Mouse (Mus musculus): Measurements from ENCODE around the gene Bcap31. TPM values are rescaled to one million over a fixed set of nuclear protein-coding genes. Genes with fewer than 3 reads are reported as not detected.

The Bcap31 gene
- polyA plus RNA-seq, 1 experiment from 2014 or later, result 112 TPM

DNA sequence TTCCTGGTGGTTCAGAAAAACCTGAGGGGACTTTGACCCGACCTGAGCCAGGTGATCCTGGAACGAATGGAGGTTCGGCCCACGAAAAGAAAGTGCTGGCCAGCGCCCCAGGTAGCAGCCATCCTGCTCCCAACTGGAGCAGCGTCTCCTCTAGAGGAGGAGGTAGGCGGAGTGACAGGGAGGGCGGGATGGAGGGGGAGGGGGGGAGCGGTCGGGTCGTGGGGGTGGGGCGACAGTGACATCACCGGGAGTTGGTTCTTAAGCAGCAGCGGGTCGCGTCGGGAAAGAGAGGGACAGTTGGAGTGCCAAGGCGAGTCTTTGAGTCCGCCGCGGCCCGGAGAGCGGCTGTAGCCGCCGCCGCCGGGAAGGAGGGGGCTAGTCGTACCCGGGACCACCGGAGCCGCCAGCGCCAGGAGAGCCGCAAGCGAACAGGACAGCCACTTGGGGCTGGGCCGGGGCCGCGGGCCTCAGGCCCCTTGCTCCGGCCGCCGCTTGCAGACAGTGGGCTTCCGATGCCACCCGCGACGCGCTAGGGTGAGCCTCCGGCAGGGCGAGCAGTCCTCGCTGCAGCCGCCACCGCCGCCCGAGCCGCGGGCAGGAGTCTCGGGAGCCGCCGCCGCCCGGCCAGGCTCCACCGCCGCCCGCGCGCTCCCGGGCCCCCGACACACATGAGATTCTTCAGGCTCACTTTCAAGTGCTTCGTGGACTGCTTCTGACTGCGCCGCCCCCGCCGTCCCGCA is 42.9 kb downstream of the Bcap31 start, which contains the start of gene Slc6a8:
Gene Slc6a8 (plus strand): TSS at position 272 of the 740 bp plus-strand sequence.
- Histone ChIP-seq H3K4me3 (ENCODE audit: low read depth, low read length) (peak within 1 kb of the TSS; percentile 50), H3K9me3 (ENCODE audit: control insufficient read depth, low read length) (no peaks in the 10 kb centered on the region), H3K4me1 (ENCODE audit: control insufficient read depth, insufficient read depth, low read length) (peaks cover 7% of the 10 kb centered on the region; the same call in 1 of the 2 replicates), H3K27ac (ENCODE audit: low read depth, low read length) (peak within 1 kb of the TSS; percentile 34; the same call in 1 of the 2 replicates), H3K36me3 (ENCODE audit: control insufficient read depth, insufficient read depth, low read length) (0 out of 2 replicates have a peak, but pooled peaks cover 3% of the 10 kb centered on the region), H3K27me3 (ENCODE audit: control insufficient read depth, insufficient read depth, low read length) (no peaks in the 10 kb centered on the region), H3K9ac (replicated peaks; ENCODE audit: low read depth, low read length) (peak within 1 kb of the TSS; percentile 70), H3K4me2 (ENCODE audit: low read depth, low read length) (peak within 1 kb of the TSS; percentile 57)
- peak; percentile 77 for ATAC-seq (ENCODE audit: low read depth)
- WGBS, result 21% methylated on average over 46 of the region's 72 CpGs

DNA sequence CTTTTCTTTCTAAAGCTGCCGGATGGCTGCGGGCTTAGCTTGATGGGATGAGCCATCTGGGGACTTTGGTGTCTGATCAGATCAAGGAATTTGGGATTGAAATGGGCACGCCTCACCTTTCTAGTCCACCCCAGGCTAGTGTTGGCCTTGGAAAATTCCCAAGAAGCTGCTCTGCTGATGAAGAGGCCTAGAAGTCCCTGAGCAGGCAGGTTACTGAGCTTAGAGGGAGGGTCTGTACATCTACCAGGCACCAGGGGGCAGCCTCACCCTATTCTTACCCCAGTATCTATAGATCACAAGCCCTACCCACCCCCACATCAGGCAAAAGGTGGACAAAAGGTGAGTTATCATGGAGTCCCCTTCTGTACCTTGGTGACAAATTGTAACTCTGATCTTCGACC is 43.9 kb downstream of the Bcap31 start:
- H3K4me3 ChIP-seq (ENCODE audit: low read depth, low read length), result no peak overlapping the region
- no peak overlapping the region for H3K4me2 ChIP-seq (ENCODE audit: low read depth, low read length)
- no peaks in the 10 kb centered on the region for H3K9me3 ChIP-seq (ENCODE audit: control insufficient read depth, low read length)
- H3K9ac ChIP-seq (replicated peaks; ENCODE audit: low read depth, low read length), result no peak overlapping the region
- ATAC-seq (ENCODE audit: low read depth), result peak; percentile 39; the same call in 1 of the 2 replicates
- no peak overlapping the region for H3K27ac ChIP-seq (ENCODE audit: low read depth, low read length)
- peaks cover 7% of the 10 kb centered on the region; the same call in 1 of the 2 replicates for H3K4me1 ChIP-seq (ENCODE audit: control insufficient read depth, insufficient read depth, low read length)
- WGBS, result 59% methylated on average over 4 of the region's 4 CpGs
- no peaks in the 10 kb centered on the region for H3K27me3 ChIP-seq (ENCODE audit: control insufficient read depth, insufficient read depth, low read length)
- H3K36me3 ChIP-seq (ENCODE audit: control insufficient read depth, insufficient read depth, low read length), result no peaks in the 10 kb centered on the region

DNA sequence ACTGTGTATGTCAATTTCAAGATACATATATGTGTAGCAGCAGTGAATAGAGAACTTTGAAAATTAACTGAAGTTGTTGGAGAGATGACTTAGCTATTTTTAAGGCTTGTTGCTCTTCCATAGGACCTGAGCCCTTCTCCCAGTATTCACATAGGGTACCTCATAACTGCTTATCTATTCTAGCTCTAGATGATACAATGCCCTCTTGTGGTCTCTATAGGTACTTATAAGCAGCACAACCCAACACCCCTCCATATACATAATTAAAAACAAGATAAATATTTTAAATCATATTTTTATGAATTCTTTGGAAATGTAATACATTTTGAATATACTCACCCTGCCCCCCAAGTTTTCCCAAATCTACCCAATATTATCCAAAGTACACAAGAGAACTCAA is 52.8 kb downstream of the Bcap31 start:
- H3K4me2 ChIP-seq (ENCODE audit: low read depth, low read length), result no peak overlapping the region
- no peak for ATAC-seq (ENCODE audit: low read depth)
- no peaks in the 10 kb centered on the region for H3K9me3 ChIP-seq (ENCODE audit: control insufficient read depth, low read length)
- H3K27ac ChIP-seq (ENCODE audit: low read depth, low read length), result no peak overlapping the region
- no peak overlapping the region for H3K4me3 ChIP-seq (ENCODE audit: low read depth, low read length)
- no peak overlapping the region for H3K9ac ChIP-seq (replicated peaks; ENCODE audit: low read depth, low read length)
- no peaks in the 10 kb centered on the region for H3K36me3 ChIP-seq (ENCODE audit: control insufficient read depth, insufficient read depth, low read length)
- H3K4me1 ChIP-seq (ENCODE audit: control insufficient read depth, insufficient read depth, low read length), result no peaks in the 10 kb centered on the region
- no peaks in the 10 kb centered on the region for H3K27me3 ChIP-seq (ENCODE audit: control insufficient read depth, insufficient read depth, low read length)

DNA sequence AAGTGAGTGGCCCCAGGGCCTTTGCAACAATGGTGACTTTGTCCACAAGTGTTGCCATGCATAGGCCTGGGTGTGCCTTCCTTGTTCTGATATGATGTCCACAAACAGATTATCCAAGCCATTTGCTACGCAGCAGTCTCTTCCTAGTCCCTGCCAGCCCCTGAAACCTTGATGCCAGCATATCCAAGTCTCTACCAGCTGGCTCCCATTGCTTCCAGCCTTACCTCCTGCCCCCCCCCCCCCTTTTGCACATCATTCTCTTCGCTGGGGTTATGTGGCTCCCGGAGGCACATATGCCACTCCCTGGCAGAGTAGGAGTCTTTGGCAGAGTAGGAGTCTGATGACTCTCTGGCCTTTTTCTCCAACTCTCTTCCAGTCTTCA is 55.7 kb downstream of the Bcap31 start:
- Histone ChIP-seq H3K36me3 (ENCODE audit: control insufficient read depth, insufficient read depth, low read length) (no peaks in the 10 kb centered on the region), H3K9ac (replicated peaks; ENCODE audit: low read depth, low read length) (peak overlapping the region; percentile 58), H3K9me3 (ENCODE audit: control insufficient read depth, low read length) (no peaks in the 10 kb centered on the region), H3K27me3 (ENCODE audit: control insufficient read depth, insufficient read depth, low read length) (no peaks in the 10 kb centered on the region), H3K27ac (ENCODE audit: low read depth, low read length) (peak overlapping the region; percentile 52; the same call in 1 of the 2 replicates), H3K4me2 (ENCODE audit: low read depth, low read length) (peak overlapping the region; percentile 51), H3K4me3 (ENCODE audit: low read depth, low read length) (peak overlapping the region; percentile 46), H3K4me1 (ENCODE audit: control insufficient read depth, insufficient read depth, low read length) (no peaks in the 10 kb centered on the region)
- 29% methylated on average over 3 of the region's 3 CpGs for WGBS
- peak; percentile 19; the same call in 1 of the 2 replicates for ATAC-seq (ENCODE audit: low read depth)

DNA sequence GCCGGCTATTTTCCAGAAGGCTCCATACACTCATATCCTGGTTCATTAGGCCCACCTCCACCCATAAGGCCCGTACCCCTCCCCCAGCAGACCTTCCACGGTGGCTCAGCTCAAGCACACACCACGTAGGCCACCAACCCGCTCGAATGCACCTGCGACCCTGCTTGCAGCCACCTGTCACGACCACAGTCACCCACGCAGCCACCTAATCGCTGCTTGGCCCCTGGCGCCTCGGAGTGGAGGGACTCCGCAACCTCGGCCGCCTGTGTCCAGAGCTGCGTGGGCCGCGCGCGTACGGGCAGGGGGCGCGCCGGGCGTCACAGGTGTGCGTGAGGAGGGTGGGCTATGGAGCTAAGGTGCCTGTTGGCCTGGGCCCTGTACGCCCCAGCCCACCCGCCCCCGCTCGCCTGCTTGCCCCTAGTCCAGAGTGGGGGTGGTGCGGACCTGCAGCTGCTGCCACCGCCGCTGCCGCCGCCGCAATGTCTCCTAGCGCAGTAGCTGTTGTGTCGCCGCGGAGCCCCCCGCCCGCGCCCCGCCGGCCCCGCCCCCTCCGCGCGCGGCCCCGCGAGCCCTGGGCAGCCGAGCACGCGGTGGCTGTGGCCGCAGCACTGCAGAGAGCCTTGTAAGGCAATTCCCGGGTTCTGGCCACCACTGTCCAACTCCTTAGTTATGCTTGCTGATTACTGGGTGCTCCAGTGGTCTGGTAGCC is 56.2 kb downstream of the Bcap31 start, which contains the start of gene Pnck:
Gene Pnck (minus strand): TSS at position 543 of the 709 bp plus-strand sequence.
- peak; percentile 68 for ATAC-seq (ENCODE audit: low read depth)
- H3K4me3 ChIP-seq (ENCODE audit: low read depth, low read length), result peak within 1 kb of the TSS; percentile 46
- WGBS, result 14% methylated on average over 38 of the region's 57 CpGs

GRCm38 (mm10) chrX:73658936-73659574 is 56.9 kb downstream of the Bcap31 start:
- H3K4me2 ChIP-seq (ENCODE audit: low read depth, low read length), result peak overlapping the region; percentile 51
- peak overlapping the region; percentile 58; the same call in 1 of the 2 replicates for H3K9ac ChIP-seq (replicated peaks; ENCODE audit: low read depth, low read length)
- peak overlapping the region; percentile 46 for H3K4me3 ChIP-seq (ENCODE audit: low read depth, low read length)
- WGBS, result 55% methylated on average over 13 of the region's 13 CpGs
- no peaks in the 10 kb centered on the region for H3K36me3 ChIP-seq (ENCODE audit: control insufficient read depth, insufficient read depth, low read length)
- no peaks in the 10 kb centered on the region for H3K4me1 ChIP-seq (ENCODE audit: control insufficient read depth, insufficient read depth, low read length)
- no peaks in the 10 kb centered on the region for H3K27me3 ChIP-seq (ENCODE audit: control insufficient read depth, insufficient read depth, low read length)
- ATAC-seq (ENCODE audit: low read depth), result peak; percentile 55
- no peaks in the 10 kb centered on the region for H3K9me3 ChIP-seq (ENCODE audit: control insufficient read depth, low read length)
- no peak overlapping the region for H3K27ac ChIP-seq (ENCODE audit: low read depth, low read length)

More for the DNA sequence above, 56.2 kb downstream of the Bcap31 start, which contains the start of gene Pnck:
- Histone ChIP-seq H3K9me3 (ENCODE audit: control insufficient read depth, low read length) (no peaks in the 10 kb centered on the region), H3K27me3 (ENCODE audit: control insufficient read depth, insufficient read depth, low read length) (no peaks in the 10 kb centered on the region), H3K4me1 (ENCODE audit: control insufficient read depth, insufficient read depth, low read length) (no peaks in the 10 kb centered on the region), H3K27ac (ENCODE audit: low read depth, low read length) (peak within 1 kb of the TSS; percentile 52; the same call in 1 of the 2 replicates), H3K36me3 (ENCODE audit: control insufficient read depth, insufficient read depth, low read length) (no peaks in the 10 kb centered on the region), H3K4me2 (ENCODE audit: low read depth, low read length) (peak within 1 kb of the TSS; percentile 51), H3K9ac (replicated peaks; ENCODE audit: low read depth, low read length) (peak within 1 kb of the TSS; percentile 58)

DNA sequence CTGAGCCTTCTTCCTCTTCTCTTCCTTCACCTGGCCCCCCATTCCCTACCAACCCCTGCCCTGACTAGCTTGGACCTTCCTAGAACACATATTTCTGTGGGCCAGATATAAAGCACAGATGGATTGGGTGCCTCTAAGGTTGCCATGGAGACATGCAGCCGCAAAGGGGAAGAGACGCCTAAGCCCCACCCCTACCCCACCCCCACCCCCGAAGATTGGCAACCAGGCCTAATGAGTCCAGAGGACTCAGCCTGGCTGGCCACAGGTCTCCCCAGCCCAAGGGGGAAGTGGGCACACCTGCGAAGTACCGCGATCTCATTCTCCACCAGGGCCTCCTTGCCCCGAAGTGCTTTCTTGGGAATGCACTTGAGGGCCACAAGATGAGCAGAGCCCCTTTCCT is 57.6 kb downstream of the Bcap31 start:
- ATAC-seq (ENCODE audit: low read depth), result no peak
- Histone ChIP-seq H3K9ac (replicated peaks; ENCODE audit: low read depth, low read length) (no peak overlapping the region), H3K27ac (ENCODE audit: low read depth, low read length) (no peak overlapping the region)

DNA sequence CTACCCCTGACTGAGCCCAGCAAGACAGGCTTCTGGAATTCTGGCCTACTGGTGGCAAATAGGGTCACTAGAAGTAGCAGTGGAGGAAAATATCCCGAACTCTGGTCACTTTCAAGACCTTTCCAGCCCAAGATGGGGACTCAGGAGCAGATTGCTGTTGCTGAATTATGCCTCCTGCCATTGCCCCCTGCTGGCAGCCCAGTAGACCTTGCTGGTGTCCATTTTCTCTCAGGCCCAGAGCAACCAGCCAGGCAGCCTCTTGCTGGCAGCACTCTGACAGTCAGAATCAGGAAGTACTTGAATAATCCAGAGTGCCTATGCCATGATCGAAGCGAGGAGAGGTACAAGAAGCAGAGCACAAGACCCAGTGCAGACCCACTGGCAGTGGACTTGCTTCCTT is 60.4 kb downstream of the Bcap31 start:
- H3K9me3 ChIP-seq (ENCODE audit: control insufficient read depth, low read length), result no peaks in the 10 kb centered on the region
- no peaks in the 10 kb centered on the region for H3K36me3 ChIP-seq (ENCODE audit: control insufficient read depth, insufficient read depth, low read length)
- no peaks in the 10 kb centered on the region for H3K27me3 ChIP-seq (ENCODE audit: control insufficient read depth, insufficient read depth, low read length)
- WGBS, result 90% methylated on average over 3 of the region's 3 CpGs
- ATAC-seq (ENCODE audit: low read depth), result no peak
- no peaks in the 10 kb centered on the region for H3K4me1 ChIP-seq (ENCODE audit: control insufficient read depth, insufficient read depth, low read length)
- H3K9ac ChIP-seq (replicated peaks; ENCODE audit: low read depth, low read length), result no peak overlapping the region
- H3K4me2 ChIP-seq (ENCODE audit: low read depth, low read length), result no peak overlapping the region
- no peak overlapping the region for H3K4me3 ChIP-seq (ENCODE audit: low read depth, low read length)
- no peak overlapping the region for H3K27ac ChIP-seq (ENCODE audit: low read depth, low read length)

More for the DNA sequence above, 57.6 kb downstream of the Bcap31 start:
- H3K9me3 ChIP-seq (ENCODE audit: control insufficient read depth, low read length), result no peaks in the 10 kb centered on the region
- no peaks in the 10 kb centered on the region for H3K36me3 ChIP-seq (ENCODE audit: control insufficient read depth, insufficient read depth, low read length)
- H3K4me2 ChIP-seq (ENCODE audit: low read depth, low read length), result peak overlapping the region; percentile 51
- peak overlapping the region; percentile 46 for H3K4me3 ChIP-seq (ENCODE audit: low read depth, low read length)
- 60% methylated on average over 7 of the region's 7 CpGs for WGBS
- no peaks in the 10 kb centered on the region for H3K4me1 ChIP-seq (ENCODE audit: control insufficient read depth, insufficient read depth, low read length)
- no peaks in the 10 kb centered on the region for H3K27me3 ChIP-seq (ENCODE audit: control insufficient read depth, insufficient read depth, low read length)
